Mouse (Mus musculus) embryonic facial prominence, embryonic 11.5 days (tissue): ENCODE data around the gene Rsrp1. TPM values are rescaled to one million over a fixed set of nuclear protein-coding genes. Genes with fewer than 3 reads are reported as not detected.
"Not testable (repeated sequence)": the region's sequence is repeated elsewhere in the genome, so short reads cannot be mapped to it uniquely, and the experiment has no call there.

Experiments
- ATAC-seq: fragments of 200-750 bp; cut with Nextera tagmentation; replicated peaks from 2 replicates; pipeline ENCODE4 v1.8.0; 2017; ENCODE audit warnings: low read depth; ENCODE audit not compliant: insufficient number of reproducible peaks, low FRiP score, low TSS enrichment
- DNase-seq: peaks from one replicate; pipeline ENCODE4 v3.0.0-alpha.2; 2015; ENCODE audit warnings: low spot score
- H3K27ac ChIP-seq: fragments of 300-500 bp; sonication (generic); replicated peaks from 2 replicates; pipeline ENCODE4 v1.5.1; 2014; ENCODE audit warnings: mild to moderate bottlenecking, low read depth, low read length, control low read depth
- H3K27me3 ChIP-seq: fragments of 300-500 bp; sonication (generic); 2 replicates; pipeline ENCODE4 v1.6.1; 2014; ENCODE audit warnings: mild to moderate bottlenecking, low read length, moderate library complexity, mixed read lengths; ENCODE audit not compliant: control insufficient read depth, insufficient read depth
- H3K36me3 ChIP-seq: fragments of 300-500 bp; sonication (generic); replicated peaks from 2 replicates; pipeline ENCODE4 v1.6.1; 2014; ENCODE audit warnings: low read depth, mild to moderate bottlenecking, low read length, moderate library complexity, mixed read lengths; ENCODE audit not compliant: control insufficient read depth, insufficient read depth
- H3K4me1 ChIP-seq: fragments of 300-500 bp; sonication (generic); 2 replicates; pipeline ENCODE4 v1.6.1; 2014; ENCODE audit warnings: low read length, mixed read lengths; ENCODE audit not compliant: control insufficient read depth, insufficient read depth
- H3K4me2 ChIP-seq: fragments of 300-500 bp; sonication (generic); 2 replicates; pipeline ENCODE4 v1.6.1; 2014; ENCODE audit warnings: low read depth, mild to moderate bottlenecking, control low read depth, low read length, moderate library complexity
- H3K4me3 ChIP-seq: fragments of 300-500 bp; sonication (generic); 2 replicates; pipeline ENCODE4 v1.5.1; 2014; ENCODE audit warnings: low read depth, low read length, control low read depth
- H3K9ac ChIP-seq: fragments of 300-500 bp; sonication (generic); replicated peaks from 2 replicates; pipeline ENCODE4 v1.6.1; 2014; ENCODE audit warnings: mild to moderate bottlenecking, control low read depth, low read length
- H3K9me3 ChIP-seq: fragments of 300-500 bp; sonication (generic); replicated peaks from 2 replicates; pipeline ENCODE4 v1.6.1; 2016; ENCODE audit warnings: mild to moderate bottlenecking, low read length, inconsistent platforms, mixed read lengths; ENCODE audit not compliant: control insufficient read depth
- WGBS: fragments of 180-500 bp; shearing (Covaris S2); extraction: QIAGEN DNeasy Blood & Tissue Kit; methylation state at CpG from one replicate; pipeline ENCODE4 v1.1.7; 2014; 5-methylcytosine and 5-hydroxymethylcytosine counted together
- polyA plus RNA-seq: library from polyadenylated mRNA; unstranded; fragments of >200 nt; fragmentation: Nextera tagmentation; extraction: Ambion mirVana; gene quantifications from 2 replicates; pipeline ENCODE4 v1.2.1, GENCODE M21; 2014

The Rsrp1 gene
- polyA plus RNA-seq, 1 experiment from 2014 or later = 368 TPM

DNA sequence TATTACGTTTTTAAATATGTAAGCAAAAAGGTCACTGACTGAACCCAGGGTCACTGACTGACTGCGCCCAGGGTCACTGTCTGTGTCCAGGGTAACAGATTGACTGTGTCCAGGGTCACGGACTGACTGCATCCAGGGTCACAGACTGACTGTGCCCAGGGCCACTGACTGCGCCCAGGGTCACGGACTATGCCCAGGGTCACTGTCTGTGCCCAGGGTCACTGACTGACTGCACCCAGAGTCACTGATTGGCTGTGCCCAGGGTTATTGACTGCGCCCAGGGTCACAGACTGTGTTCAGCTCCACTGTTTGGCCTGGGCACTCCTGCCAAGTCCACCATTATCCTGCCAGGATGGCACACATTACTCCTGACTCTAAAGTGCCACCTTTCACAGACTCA, 26.1 kb upstream of the Rsrp1 start:
- Histone ChIP-seq H3K4me2 (no peak overlapping the region), H3K9ac (no peak overlapping the region), H3K36me3 (peaks cover 20% of the 10 kb centered on the region), H3K27me3 (no peaks in the 10 kb centered on the region), H3K9me3 (no peaks in the 10 kb centered on the region), H3K4me1 (no peaks in the 10 kb centered on the region), H3K27ac (no peak overlapping the region), H3K4me3 (no peak overlapping the region)
- DNase-seq = no peak
- WGBS = 89% methylated on average over 6 of the region's 6 CpGs
- no peak for ATAC-seq

DNA sequence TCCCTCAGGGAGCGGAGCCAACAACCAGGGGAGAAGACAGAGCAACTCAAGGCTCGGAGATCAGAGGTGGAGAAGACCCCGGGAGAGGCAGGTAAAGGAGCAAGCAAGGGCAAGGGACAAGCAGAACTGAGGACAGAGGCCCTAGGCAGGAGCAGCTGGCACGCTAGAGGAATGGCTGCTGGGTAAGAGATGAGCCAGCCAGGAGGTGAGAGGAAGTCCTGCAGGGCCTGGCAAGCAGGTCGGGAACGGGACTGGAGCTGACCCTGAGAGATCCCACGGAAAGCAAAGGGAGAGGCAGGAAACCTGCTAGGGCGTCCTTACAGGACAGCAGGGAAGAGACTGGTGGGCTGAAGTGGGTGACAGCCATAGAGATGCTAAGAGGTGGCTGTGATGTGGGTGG, 22.3 kb upstream of the Rsrp1 start:
- Histone ChIP-seq H3K9ac (no peak overlapping the region), H3K4me2 (no peak overlapping the region), H3K4me3 (no peak overlapping the region), H3K4me1 (no peaks in the 10 kb centered on the region), H3K9me3 (no peaks in the 10 kb centered on the region), H3K27me3 (no peaks in the 10 kb centered on the region), H3K36me3 (peaks cover 25% of the 10 kb centered on the region), H3K27ac (no peak overlapping the region)
- no peak for DNase-seq
- ATAC-seq = no peak
- 92% methylated on average over 8 of the region's 8 CpGs for WGBS

DNA sequence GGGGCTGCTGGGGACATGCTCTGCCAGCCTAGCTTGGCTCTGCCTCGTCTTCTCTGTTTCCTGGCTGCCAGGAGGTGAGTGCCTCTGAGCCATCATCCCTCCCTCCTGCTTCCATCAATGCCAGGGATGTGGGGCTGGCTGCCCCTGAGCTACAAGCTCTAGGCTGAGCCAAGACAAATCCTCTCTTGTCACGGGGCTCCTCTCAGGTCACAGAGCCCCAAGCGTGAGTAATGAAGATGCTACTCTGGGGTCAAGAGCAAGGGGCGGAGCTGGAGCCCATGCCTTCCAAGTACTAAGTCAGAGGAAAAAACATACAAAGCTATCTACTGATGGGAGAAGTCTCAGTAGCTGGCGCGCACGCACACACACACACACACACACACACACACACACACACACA, 20.3 kb upstream of the Rsrp1 start:
- H3K36me3 ChIP-seq = peaks cover 20% of the 10 kb centered on the region
- no peak for DNase-seq
- no peak overlapping the region for H3K27ac ChIP-seq
- WGBS = 68% methylated on average over 7 of the region's 7 CpGs
- H3K27me3 ChIP-seq = no peaks in the 10 kb centered on the region
- H3K9me3 ChIP-seq = no peaks in the 10 kb centered on the region
- H3K4me2 ChIP-seq = no peak overlapping the region
- no peaks in the 10 kb centered on the region for H3K4me1 ChIP-seq
- H3K4me3 ChIP-seq = no peak overlapping the region
- ATAC-seq = no peak
- no peak overlapping the region for H3K9ac ChIP-seq

DNA sequence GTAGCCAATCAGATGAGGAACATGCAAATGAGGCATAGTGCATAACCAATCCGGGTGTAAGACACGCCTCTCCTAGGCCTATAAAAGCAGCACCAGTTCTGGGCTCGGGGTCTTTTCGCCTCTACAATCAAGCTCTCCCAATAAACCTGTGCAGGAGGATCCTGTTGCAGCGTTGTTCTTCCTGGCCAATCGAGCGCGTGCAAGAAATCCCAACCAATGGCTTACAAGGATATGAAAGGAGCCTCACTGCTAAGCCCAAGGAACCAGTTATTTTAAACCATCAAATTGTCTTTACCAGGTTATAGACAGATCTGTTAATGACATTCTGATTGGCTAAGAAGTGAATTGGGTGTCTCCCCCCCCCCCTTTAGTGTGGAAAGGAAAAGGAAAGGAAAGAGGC, 12.0 kb upstream of the Rsrp1 start:
- H3K9me3 ChIP-seq, H3K4me3 ChIP-seq, ATAC-seq, DNase-seq, H3K27ac ChIP-seq, H3K27me3 ChIP-seq, H3K4me1 ChIP-seq, H3K4me2 ChIP-seq, H3K9ac ChIP-seq, H3K36me3 ChIP-seq: not testable (repeated sequence)
- 98% methylated on average over 6 of the region's 8 CpGs for WGBS

DNA sequence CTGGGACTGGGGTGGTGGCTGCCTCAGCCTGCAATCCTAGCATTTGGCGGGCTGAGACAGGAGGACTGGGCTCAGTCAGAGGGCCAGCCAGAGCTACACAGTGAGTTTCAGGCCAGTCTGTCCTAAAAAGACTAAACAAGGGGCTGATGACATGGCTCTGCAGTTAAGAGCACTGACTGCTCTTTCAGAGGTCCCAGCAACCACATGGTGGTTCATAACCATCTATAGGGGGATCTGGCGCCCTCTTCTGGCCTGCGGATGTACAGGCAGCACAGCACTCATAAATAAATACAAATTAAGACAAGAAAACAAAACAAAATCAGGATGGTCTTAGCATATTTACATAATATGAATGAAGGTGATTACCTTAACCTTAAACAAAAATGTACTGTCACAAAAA, 10.0 kb upstream of the Rsrp1 start:
- no peaks in the 10 kb centered on the region for H3K27me3 ChIP-seq
- ATAC-seq = no peak
- no peaks in the 10 kb centered on the region for H3K9me3 ChIP-seq
- 27% methylated on average over 3 of the region's 3 CpGs for WGBS
- no peak overlapping the region for H3K4me3 ChIP-seq
- H3K4me2 ChIP-seq = no peak overlapping the region
- peak; percentile 75 for DNase-seq
- no peaks in the 10 kb centered on the region for H3K4me1 ChIP-seq
- H3K27ac ChIP-seq = no peak overlapping the region
- peaks cover 3% of the 10 kb centered on the region for H3K36me3 ChIP-seq
- no peak overlapping the region; the same call in 1 of the 2 replicates for H3K9ac ChIP-seq

DNA sequence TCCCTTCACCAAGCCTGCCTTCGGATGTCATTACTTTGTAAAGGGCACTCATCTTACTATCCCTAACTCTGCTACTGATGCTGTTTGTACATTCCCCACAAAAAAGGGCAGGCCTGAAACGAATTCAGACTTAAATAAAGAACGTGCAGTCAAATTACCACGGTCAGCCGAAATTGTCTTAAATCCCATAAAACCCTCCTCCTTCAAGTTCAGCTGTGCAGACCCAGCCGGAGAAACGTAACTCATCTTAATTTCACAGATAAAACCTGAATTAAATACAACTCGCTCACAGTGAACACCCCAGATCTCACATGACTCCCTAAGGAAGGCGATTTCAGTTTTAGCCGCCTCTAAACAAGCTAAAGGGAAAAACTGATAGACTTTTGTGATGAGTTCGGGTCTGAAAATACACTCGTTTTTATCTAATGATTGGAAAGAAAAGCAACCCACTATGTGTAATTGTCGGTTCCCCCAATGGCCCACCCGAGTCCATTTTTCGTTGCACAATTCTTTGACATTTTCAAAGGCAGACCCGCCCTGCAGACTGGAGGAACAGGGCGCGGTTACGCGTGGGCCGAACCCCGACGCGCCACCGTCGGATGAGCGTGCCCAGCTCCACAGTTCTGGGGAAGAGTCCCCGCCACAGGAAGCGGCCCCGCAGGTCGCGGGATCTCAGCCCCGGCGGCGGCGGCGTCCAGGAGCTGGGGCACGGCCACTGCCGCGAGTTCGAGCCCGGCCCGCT, 9.1 kb upstream of the Rsrp1 start:
- Histone ChIP-seq H3K9me3 (no peaks in the 10 kb centered on the region), H3K4me2 (peak overlapping the region; percentile 64), H3K27me3 (no peaks in the 10 kb centered on the region), H3K36me3 (peaks cover 3% of the 10 kb centered on the region), H3K4me3 (peak overlapping the region; percentile 88), H3K9ac (peak overlapping the region; percentile 86), H3K27ac (peak overlapping the region; percentile 87), H3K4me1 (no peaks in the 10 kb centered on the region)
- ATAC-seq (no peak), DNase-seq (no peak)
- WGBS = 1% methylated on average over 41 of the region's 43 CpGs

GRCm38 (mm10) chr4:134914864-134915209, 8.6 kb upstream of the Rsrp1 start, which contains the start of gene Tmem50a:
Gene Tmem50a, minus strand, starts transcription at chr4:134915024.
- Histone ChIP-seq H3K36me3 (peaks cover 3% of the 10 kb centered on the region), H3K4me1 (no peaks in the 10 kb centered on the region), H3K4me3 (peak within 1 kb of the TSS; percentile 88), H3K9me3 (no peaks in the 10 kb centered on the region), H3K27me3 (no peaks in the 10 kb centered on the region), H3K9ac (peak within 1 kb of the TSS; percentile 86), H3K27ac (peak within 1 kb of the TSS; percentile 87), H3K4me2 (peak within 1 kb of the TSS; percentile 64)
- WGBS = under 1% methylated on average over 25 of the region's 25 CpGs
- peak; percentile 81 for ATAC-seq
- peak; percentile 96 for DNase-seq

DNA sequence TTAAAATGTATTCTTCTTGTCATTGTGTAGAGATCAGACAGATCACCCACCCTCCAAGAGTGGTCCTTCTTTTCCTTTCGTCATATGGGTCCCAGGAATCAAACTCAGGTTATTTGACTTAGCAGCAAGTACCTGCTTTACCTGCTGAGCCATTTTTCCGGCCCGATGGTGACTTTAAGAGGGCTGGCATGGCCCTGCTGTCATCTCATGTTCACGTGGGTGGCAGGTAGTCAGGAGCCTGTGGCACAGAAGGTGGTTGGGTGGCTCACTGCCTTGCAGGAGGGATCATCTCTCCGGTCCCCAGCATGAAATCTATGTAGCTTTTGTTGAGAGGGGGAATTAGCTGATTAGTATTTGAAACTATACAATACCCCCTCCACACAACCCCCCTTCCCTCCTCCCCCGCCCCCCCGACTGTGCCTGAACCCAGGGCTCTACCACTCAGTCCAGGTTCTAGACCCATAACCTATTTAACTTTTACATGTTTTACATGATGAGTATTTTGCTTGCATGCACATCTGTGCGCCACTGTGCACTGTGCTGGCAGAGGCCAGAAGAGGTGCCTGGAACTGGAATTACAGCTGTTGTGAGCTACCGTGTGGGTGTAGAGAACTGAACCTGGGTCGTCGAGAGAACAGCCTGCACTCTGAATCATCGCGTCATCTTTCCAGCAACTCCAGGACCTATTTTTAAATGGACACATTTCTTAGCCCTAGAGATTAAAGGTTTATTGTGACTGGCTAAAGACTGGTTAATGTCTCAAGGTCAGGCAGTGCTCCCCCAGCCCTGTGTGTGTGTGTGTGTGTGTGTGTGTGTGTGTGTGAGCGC, 8.0 kb upstream of the Rsrp1 start:
- H3K4me1 ChIP-seq = no peaks in the 10 kb centered on the region
- peak overlapping the region; percentile 88 for H3K4me3 ChIP-seq
- no peak for DNase-seq
- H3K9me3 ChIP-seq = no peaks in the 10 kb centered on the region
- H3K4me2 ChIP-seq = peak overlapping the region; percentile 64
- ATAC-seq = peak; percentile 23; the same call in 1 of the 2 replicates
- H3K36me3 ChIP-seq = peaks cover 3% of the 10 kb centered on the region
- WGBS = 61% methylated on average over 14 of the region's 14 CpGs
- H3K27ac ChIP-seq = no peak overlapping the region
- H3K27me3 ChIP-seq = no peaks in the 10 kb centered on the region
- peak overlapping the region; percentile 86 for H3K9ac ChIP-seq
